Comparison of ENCODE assay signal across 17 mouse cellular contexts in the genomic region with DNA sequence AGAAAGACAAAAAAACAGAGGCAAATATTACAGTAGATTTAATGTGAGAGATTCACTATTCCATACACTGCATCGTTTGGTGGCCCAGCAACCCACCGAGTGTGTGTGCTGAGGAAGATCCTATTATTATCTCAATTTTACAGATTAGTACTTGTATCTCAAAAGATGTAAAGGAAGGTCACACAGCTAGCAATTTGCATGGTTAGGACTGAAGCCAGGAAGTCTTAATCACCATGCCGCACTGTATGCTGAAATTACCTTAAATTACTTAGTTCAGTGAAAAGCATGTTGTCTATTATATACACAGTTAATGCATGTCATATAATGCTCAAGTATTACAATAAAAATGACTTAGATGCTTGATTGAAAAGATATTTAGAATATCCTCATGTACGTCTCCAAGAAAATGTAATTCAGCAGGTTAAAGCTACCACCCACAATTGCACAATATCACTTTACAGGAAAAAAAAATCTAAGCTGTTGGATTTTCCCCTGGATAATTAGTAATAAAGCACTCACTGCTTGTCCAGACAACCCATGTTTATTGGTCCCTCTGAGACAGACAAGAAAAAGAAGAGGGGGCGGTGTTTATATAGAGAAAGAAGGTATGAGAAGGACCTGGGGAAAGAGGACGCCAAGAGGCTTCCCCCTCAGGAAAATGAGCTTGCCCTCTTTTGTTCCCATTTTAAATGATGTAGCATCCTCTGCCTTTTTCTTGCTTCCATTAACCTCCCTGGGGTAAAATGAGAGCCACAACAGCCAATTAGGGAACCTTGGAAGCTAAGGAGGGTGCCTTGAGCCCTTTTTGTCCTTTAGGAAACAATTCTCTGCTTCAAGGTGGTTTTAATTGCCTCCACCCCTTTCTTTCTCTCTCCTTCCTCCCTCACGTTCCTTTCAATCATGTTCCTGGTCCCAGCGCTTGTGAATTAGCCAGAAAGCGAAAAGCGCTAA.
DNase-seq lines count a peak whose midpoint lies in the region; ATAC-seq lines count a peak whose summit lies in the region.
"Had no signal": no experiment of that assay in that cellular context is flagged by ENCODE, and none has a peak within 500 bp of the region (broad histone marks: within the 10 kb centered on the region; RNA-seq: fewer than 3 reads in every experiment).

No protein-coding gene starts in this region.

- peak; percentile 86 for ATAC-seq in embryonic facial prominence, embryonic 15.5 days (ENCODE audit: insufficient number of reproducible peaks, low FRiP score, low TSS enrichment, low read depth)
- ATAC-seq in hindbrain, embryonic 16.5 days, result peak; percentile 44; the same call in 1 of the 2 replicates
- peak; percentile 75; the same call in 1 of the 2 replicates for ATAC-seq in midbrain, embryonic 15.5 days (replicated peaks)
- no peak for ATAC-seq in heart, embryonic 12.5 days (ENCODE audit: insufficient number of reproducible peaks, low FRiP score)

- no peak overlapping the region for H3K9ac ChIP-seq in embryonic facial prominence, embryonic 15.5 days
- no peak overlapping the region for H3K9ac ChIP-seq in hindbrain, embryonic 16.5 days (ENCODE audit: low read depth, low read length)
- no peak overlapping the region for H3K9ac ChIP-seq in midbrain, embryonic 15.5 days
- no peak overlapping the region for H3K9ac ChIP-seq in heart, embryonic 12.5 days
- H3K9ac ChIP-seq: heart, embryonic 15.5 days; intestine, embryonic 15.5 days; liver, embryonic 14.5 days had no signal

- 46% methylated on average over 10 of the region's 10 CpGs for WGBS in embryonic facial prominence, embryonic 10.5 days
- WGBS in embryonic facial prominence, embryonic 15.5 days, result 26% methylated on average over 10 of the region's 10 CpGs
- 51% methylated on average over 10 of the region's 10 CpGs for WGBS in hindbrain, embryonic 16.5 days
- 41% methylated on average over 10 of the region's 10 CpGs for WGBS in midbrain, embryonic 15.5 days
- WGBS in heart, embryonic 12.5 days, result 77% methylated on average over 10 of the region's 10 CpGs

- no peaks in the 10 kb centered on the region for H3K27me3 ChIP-seq in embryonic facial prominence, embryonic 10.5 days (replicated peaks; ENCODE audit: low read depth, poor library complexity, severe bottlenecking)
- H3K27me3 ChIP-seq in embryonic facial prominence, embryonic 15.5 days, result no peaks in the 10 kb centered on the region
- no peaks in the 10 kb centered on the region for H3K27me3 ChIP-seq in hindbrain, embryonic 16.5 days (replicated peaks; ENCODE audit: control insufficient read depth, insufficient read depth, low read length)
- no peaks in the 10 kb centered on the region for H3K27me3 ChIP-seq in midbrain, embryonic 15.5 days (replicated peaks)
- H3K27me3 ChIP-seq in heart, embryonic 12.5 days (replicated peaks), result no peaks in the 10 kb centered on the region
- H3K27me3 ChIP-seq: CH12.LX; heart, embryonic 15.5 days; intestine, embryonic 15.5 days had no signal

- no peak overlapping the region for H3K4me3 ChIP-seq in embryonic facial prominence, embryonic 10.5 days
- no peak overlapping the region for H3K4me3 ChIP-seq in embryonic facial prominence, embryonic 15.5 days (replicated peaks)
- no peak overlapping the region for H3K4me3 ChIP-seq in hindbrain, embryonic 16.5 days (ENCODE audit: low read length)
- H3K4me3 ChIP-seq in midbrain, embryonic 15.5 days, result no peak overlapping the region
- H3K4me3 ChIP-seq in heart, embryonic 12.5 days, result no peak overlapping the region
- H3K4me3 ChIP-seq: heart, embryonic 15.5 days; intestine, embryonic 15.5 days; myocyte had no signal

- no peaks in the 10 kb centered on the region for H3K9me3 ChIP-seq in embryonic facial prominence, embryonic 10.5 days
- H3K9me3 ChIP-seq in embryonic facial prominence, embryonic 15.5 days (replicated peaks), result no peaks in the 10 kb centered on the region
- H3K9me3 ChIP-seq in hindbrain, embryonic 16.5 days (ENCODE audit: control insufficient read depth, low read length), result no peaks in the 10 kb centered on the region
- H3K9me3 ChIP-seq in midbrain, embryonic 15.5 days, result no peaks in the 10 kb centered on the region
- no peaks in the 10 kb centered on the region for H3K9me3 ChIP-seq in heart, embryonic 12.5 days (replicated peaks)
- H3K9me3 ChIP-seq: heart, embryonic 15.5 days; intestine, embryonic 15.5 days had no signal

- DNase-seq in embryonic facial prominence, embryonic 10.5 days (ENCODE audit: low spot score), result peak; percentile 17
- no peak for DNase-seq in gastrocnemius, postnatal 10 days
- DNase-seq in kidney, adult 9 months, result no peak
- DNase-seq: cerebellum, adult 9-11 months; gastrocnemius, postnatal 36 days; kidney, postnatal 36 days; lung, postnatal 36 days had no signal

- H3K4me2 ChIP-seq in embryonic facial prominence, embryonic 15.5 days (replicated peaks), result no peak overlapping the region
- no peak overlapping the region for H3K4me2 ChIP-seq in hindbrain, embryonic 16.5 days (ENCODE audit: low read length)
- H3K4me2 ChIP-seq in midbrain, embryonic 15.5 days, result peak overlapping the region; percentile 23
- no peak overlapping the region for H3K4me2 ChIP-seq in heart, embryonic 12.5 days
- H3K4me2 ChIP-seq: heart, embryonic 15.5 days; intestine, embryonic 15.5 days had no signal

- H3K36me3 ChIP-seq in embryonic facial prominence, embryonic 10.5 days (replicated peaks), result no peaks in the 10 kb centered on the region
- H3K36me3 ChIP-seq in embryonic facial prominence, embryonic 15.5 days, result no peaks in the 10 kb centered on the region
- no peaks in the 10 kb centered on the region for H3K36me3 ChIP-seq in hindbrain, embryonic 16.5 days (ENCODE audit: control insufficient read depth, insufficient read depth, low read length)
- H3K36me3 ChIP-seq in midbrain, embryonic 15.5 days (replicated peaks), result no peaks in the 10 kb centered on the region
- H3K36me3 ChIP-seq in heart, embryonic 12.5 days, result no peaks in the 10 kb centered on the region
- H3K36me3 ChIP-seq: heart, embryonic 15.5 days; intestine, embryonic 15.5 days had no signal

- peak overlapping the region; percentile 57; the same call in 1 of the 2 replicates for H3K27ac ChIP-seq in embryonic facial prominence, embryonic 10.5 days (replicated peaks)
- peak overlapping the region; percentile 61 for H3K27ac ChIP-seq in embryonic facial prominence, embryonic 15.5 days (replicated peaks)
- H3K27ac ChIP-seq in hindbrain, embryonic 16.5 days (ENCODE audit: low read depth, low read length), result no peak overlapping the region
- H3K27ac ChIP-seq in midbrain, embryonic 15.5 days, result peak overlapping the region; percentile 60; the same call in 1 of the 2 replicates
- H3K27ac ChIP-seq in heart, embryonic 12.5 days (ENCODE audit: poor library complexity, severe bottlenecking), result no peak overlapping the region
- H3K27ac ChIP-seq: heart, embryonic 15.5 days; intestine, embryonic 15.5 days; liver, embryonic 14.5 days; stomach, postnatal 0 days had no signal

- peaks cover 21% of the 10 kb centered on the region for H3K4me1 ChIP-seq in embryonic facial prominence, embryonic 10.5 days
- H3K4me1 ChIP-seq in embryonic facial prominence, embryonic 15.5 days, result peaks cover 3% of the 10 kb centered on the region; the same call in 1 of the 2 replicates
- peaks cover 2% of the 10 kb centered on the region; the same call in 1 of the 2 replicates for H3K4me1 ChIP-seq in hindbrain, embryonic 16.5 days (ENCODE audit: control insufficient read depth, insufficient read depth, low read depth, low read length)
- peaks cover 19% of the 10 kb centered on the region for H3K4me1 ChIP-seq in midbrain, embryonic 15.5 days
- H3K4me1 ChIP-seq in heart, embryonic 12.5 days (replicated peaks), result no peaks in the 10 kb centered on the region
- H3K4me1 ChIP-seq: heart, embryonic 15.5 days; intestine, embryonic 15.5 days had no signal

Comparison
In these comparisons a context has a peak if more than half of its experiments do, and no peak if none do; other contexts are left out.
1. H3K27ac ChIP-seq: peak in embryonic facial prominence, embryonic 10.5 days (single experiment), embryonic facial prominence, embryonic 15.5 days (single experiment) and midbrain, embryonic 15.5 days (single experiment); none in hindbrain, embryonic 16.5 days (single experiment) and heart, embryonic 12.5 days (single experiment).